ENCODE assay signal across 1 mouse cellular context in genomic region chr2:20559723-20560122, GRCm38 (mm10).
TF ChIP-seq lines count a peak whose summit lies in the region.

No protein-coding gene starts in this region.

TF ChIP-seq in CH12.LX, 34 proteins besides CTCF, POLR2A, EP300 and RAD21 (continued from another document):
- TF ChIP-seq ZKSCAN1 (IDR thresholded peaks at IDR 0.05; ENCODE audit: borderline replicate concordance, low read depth, low read length) (no peak), USF2 (conservative IDR thresholded peaks at IDR 0.05; ENCODE audit: low read depth, low read length) (no peak; the same call in 1 of the 2 replicates), TCF12 (IDR thresholded peaks at IDR 0.05; ENCODE audit: low read depth, low read length) (peak; percentile 59; the same call in 1 of the 2 replicates), IRF4 (IDR thresholded peaks at IDR 0.05; ENCODE audit: low read depth, low read length) (peak; percentile 63)
